In the genomic region with DNA sequence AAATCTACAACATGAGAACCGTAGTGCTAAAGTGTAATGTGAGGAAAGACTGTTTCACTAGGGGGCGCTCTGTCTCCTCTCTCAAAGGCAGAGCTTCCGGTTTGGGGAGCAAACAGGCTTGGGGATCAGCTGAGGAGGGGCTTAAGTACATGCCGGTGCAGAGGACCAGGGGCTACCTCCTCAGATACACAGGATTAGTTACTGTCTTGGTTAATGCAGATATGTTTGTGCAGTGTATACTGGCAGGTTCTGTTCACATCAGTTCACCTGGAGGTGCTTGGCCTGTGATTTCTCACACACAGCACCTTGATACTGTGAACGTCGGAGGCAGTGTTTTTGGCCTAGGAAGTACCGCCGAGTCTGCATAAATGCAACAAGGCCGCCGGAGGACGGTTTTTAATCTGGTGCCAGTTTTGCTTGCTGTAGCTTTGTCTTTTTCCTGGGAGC, we compare ENCODE assay signal across 8 mouse cellular contexts. TPM values are rescaled to one million over a fixed set of nuclear protein-coding genes. Genes with fewer than 3 reads are reported as not detected.
A peak's percentile ranks its signal among the peaks of the same experiment; 100 is the strongest.
DNase-seq lines count a peak whose midpoint lies in the region; ATAC-seq and TF ChIP-seq lines count a peak whose summit lies in the region.

No protein-coding gene starts in this region.

- H3K36me3 ChIP-seq in embryonic facial prominence, embryonic 15.5 days = no peaks in the 10 kb centered on the region
- no peaks in the 10 kb centered on the region for H3K36me3 ChIP-seq in heart, postnatal 0 days (replicated peaks; ENCODE audit: control insufficient read depth, insufficient read depth, low read length)
- no peaks in the 10 kb centered on the region for H3K36me3 ChIP-seq in liver, embryonic 14.5 days (replicated peaks; ENCODE audit: control insufficient read depth, insufficient read depth, low read depth)
- no peaks in the 10 kb centered on the region for H3K36me3 ChIP-seq in neural tube, embryonic 14.5 days (ENCODE audit: control insufficient read depth, insufficient read depth, low read length)

- no peaks in the 10 kb centered on the region for H3K9me3 ChIP-seq in embryonic facial prominence, embryonic 15.5 days (replicated peaks)
- H3K9me3 ChIP-seq in heart, postnatal 0 days (replicated peaks; ENCODE audit: control insufficient read depth, low read length) = no peaks in the 10 kb centered on the region
- no peaks in the 10 kb centered on the region for H3K9me3 ChIP-seq in liver, embryonic 14.5 days (ENCODE audit: control insufficient read depth, low read length)
- no peaks in the 10 kb centered on the region for H3K9me3 ChIP-seq in neural tube, embryonic 14.5 days (ENCODE audit: control insufficient read depth, low read length)

- 25% methylated on average over 11 of the region's 11 CpGs for WGBS in bone marrow, adult 2 months
- WGBS in embryonic facial prominence, embryonic 15.5 days = 12% methylated on average over 11 of the region's 11 CpGs
- WGBS in heart, postnatal 0 days = 16% methylated on average over 11 of the region's 11 CpGs
- WGBS in liver, embryonic 14.5 days (ENCODE audit: insufficient replicate concordance) = 30% methylated on average over 11 of the region's 11 CpGs
- 35% methylated on average over 11 of the region's 11 CpGs for WGBS in neural tube, embryonic 14.5 days

- peak; percentile 44 to 63 for DNase-seq in CD8-positive naive resting alpha-beta T cell, adult 2 months (ENCODE audit: low read depth in 2 of 2, low spot score in 2 of 2)
- DNase-seq in heart, postnatal 0 days (ENCODE audit: low spot score) = peak; percentile 75
- DNase-seq in kidney, postnatal 36 days = peak; percentile 54 to 78
- peak; percentile 20 to 30 (median 26) for DNase-seq in liver, embryonic 14.5 days (ENCODE audit: low read depth in 3 of 3, low spot score in 3 of 3)
- DNase-seq in thymus, adult 18-20 months = peak; percentile 26 to 38

- no peaks in the 10 kb centered on the region for H3K27me3 ChIP-seq in embryonic facial prominence, embryonic 15.5 days
- H3K27me3 ChIP-seq in heart, postnatal 0 days (ENCODE audit: control insufficient read depth, insufficient read depth, low read length) = no peaks in the 10 kb centered on the region
- no peaks in the 10 kb centered on the region for H3K27me3 ChIP-seq in liver, embryonic 14.5 days (ENCODE audit: control insufficient read depth, insufficient read depth, low read length)
- no peaks in the 10 kb centered on the region for H3K27me3 ChIP-seq in neural tube, embryonic 14.5 days (ENCODE audit: control insufficient read depth, insufficient read depth, low read length)

- H3K9ac ChIP-seq in embryonic facial prominence, embryonic 15.5 days = no peak overlapping the region
- no peak overlapping the region for H3K9ac ChIP-seq in heart, postnatal 0 days (replicated peaks; ENCODE audit: low read depth, low read length)
- H3K9ac ChIP-seq in liver, embryonic 14.5 days (replicated peaks) = no peak overlapping the region
- no peak overlapping the region for H3K9ac ChIP-seq in neural tube, embryonic 14.5 days (replicated peaks; ENCODE audit: low read depth, low read length)

- ATAC-seq in embryonic facial prominence, embryonic 15.5 days (ENCODE audit: insufficient number of reproducible peaks, low FRiP score, low TSS enrichment, low read depth) = peak; percentile 78; the same call in 1 of the 2 replicates
- peak; percentile 30; the same call in 1 of the 2 replicates for ATAC-seq in heart, postnatal 0 days (ENCODE audit: insufficient read depth, low read depth)
- ATAC-seq in liver, embryonic 14.5 days (ENCODE audit: insufficient read depth) = no peak
- ATAC-seq in neural tube, embryonic 14.5 days (ENCODE audit: low read depth) = peak; percentile 79

- peak overlapping the region; percentile 52 for H3K4me2 ChIP-seq in embryonic facial prominence, embryonic 15.5 days (replicated peaks)
- H3K4me2 ChIP-seq in heart, postnatal 0 days (ENCODE audit: low read depth, low read length) = peak overlapping the region; percentile 40
- H3K4me2 ChIP-seq in liver, embryonic 14.5 days (ENCODE audit: low read depth) = no peak overlapping the region
- no peak overlapping the region for H3K4me2 ChIP-seq in neural tube, embryonic 14.5 days (ENCODE audit: low read depth, low read length)

- no peak overlapping the region for H3K27ac ChIP-seq in bone marrow, adult 2 months (ENCODE audit: control insufficient read depth, insufficient read depth, low read depth, low read length, poor library complexity)
- H3K27ac ChIP-seq in embryonic facial prominence, embryonic 15.5 days (replicated peaks) = peak overlapping the region; percentile 30; the same call in 1 of the 2 replicates
- H3K27ac ChIP-seq in heart, postnatal 0 days (ENCODE audit: low read depth) = no peak overlapping the region
- no peak overlapping the region for H3K27ac ChIP-seq in liver, embryonic 14.5 days
- no peak overlapping the region for H3K27ac ChIP-seq in neural tube, embryonic 14.5 days (ENCODE audit: low read depth, low read length)

- no peaks in the 10 kb centered on the region for H3K4me1 ChIP-seq in bone marrow, adult 2 months (ENCODE audit: control insufficient read depth, insufficient read depth, low read length)
- H3K4me1 ChIP-seq in embryonic facial prominence, embryonic 15.5 days = 0 out of 2 replicates have a peak, but pooled peaks cover 5% of the 10 kb centered on the region
- H3K4me1 ChIP-seq in heart, postnatal 0 days (ENCODE audit: control insufficient read depth, insufficient read depth) = no peaks in the 10 kb centered on the region
- peaks cover 0 to 4% of the 10 kb centered on the region in 2 experiments; a peak in 1 of 4 replicates for H3K4me1 ChIP-seq in liver, embryonic 14.5 days (replicated peaks; ENCODE audit: control insufficient read depth in 2 of 2, insufficient read depth in 2 of 2, low read length in 1 of 2)
- no peaks in the 10 kb centered on the region for H3K4me1 ChIP-seq in neural tube, embryonic 14.5 days (ENCODE audit: control insufficient read depth, insufficient read depth, low read length)

- no peak for TF ChIP-seq POLR2A in bone marrow, adult 2 months (IDR thresholded peaks at IDR 0.05; ENCODE audit: borderline replicate concordance, control insufficient read depth, low read depth, low read length)

- H3K4me3 ChIP-seq in bone marrow, adult 2 months (replicated peaks; ENCODE audit: control insufficient read depth, low read depth, low read length) = no peak overlapping the region
- peak overlapping the region; percentile 30 for H3K4me3 ChIP-seq in embryonic facial prominence, embryonic 15.5 days (replicated peaks)
- 0 out of 2 replicates have a peak overlapping the region, but pooled peaks have one; percentile 5 for H3K4me3 ChIP-seq in heart, postnatal 0 days (ENCODE audit: low read depth, low read length)
- no peak overlapping the region for H3K4me3 ChIP-seq in liver, embryonic 14.5 days (ENCODE audit: insufficient read depth in 1 of 2, low read depth in 2 of 2, low read length in 2 of 2)
- no peak overlapping the region for H3K4me3 ChIP-seq in neural tube, embryonic 14.5 days (ENCODE audit: low read depth, low read length)

- no peak for TF ChIP-seq EP300 in heart, postnatal 0 days (IDR thresholded peaks at IDR 0.05; ENCODE audit: low read depth)
- no peak for TF ChIP-seq EP300 in liver, embryonic 14.5 days (IDR thresholded peaks at IDR 0.05; ENCODE audit: low read depth)

- peak; percentile 61 for TF ChIP-seq CTCF in bone marrow, adult 2 months (IDR thresholded peaks at IDR 0.05; ENCODE audit: control insufficient read depth, insufficient read depth, low read length)
- peak; percentile 79 for TF ChIP-seq CTCF in heart, postnatal 0 days (IDR thresholded peaks at IDR 0.05; ENCODE audit: low read depth)
- TF ChIP-seq CTCF in liver, embryonic 14.5 days (IDR thresholded peaks at IDR 0.05; ENCODE audit: low read depth) = peak; percentile 73

RNA-seq across cellular contexts. Expression of a gene that starts 27.5 kb away (rescaled TPM):
- 3.3 and 9.8 TPM in 2 replicates for polyA plus RNA-seq in bone marrow, adult 2 months (2011; ENCODE audit: insufficient read depth, insufficient read length, low replicate concordance, missing spikeins)
- 17.0 and 17.2 TPM in 2 replicates for polyA plus RNA-seq in embryonic facial prominence, embryonic 15.5 days (2015; fragmentation: Nextera tagmentation; extraction: Ambion mirVana)
- 1.3 and 44.1 TPM in 2 replicates for total RNA-seq in heart, postnatal 0 days (2014; rRNA removed; ENCODE audit: low replicate concordance)
- polyA plus RNA-seq in heart, postnatal 0 days (2015; fragmentation: Nextera tagmentation; extraction: Ambion mirVana) = 10.9 and 11.8 TPM in 2 replicates
- polyA plus RNA-seq in liver, embryonic 14.5 days (2012; rRNA removed) = 3.0 and 3.7 TPM in 2 replicates
- 5.9 and 6.1 TPM in 2 replicates for polyA plus RNA-seq in liver, embryonic 14.5 days (2014; fragmentation: Nextera tagmentation; extraction: Ambion mirVana)
- 18.3 TPM in 2 replicates for polyA plus RNA-seq in neural tube, embryonic 14.5 days (2014; fragmentation: Nextera tagmentation; extraction: Ambion mirVana)

RNA-seq across cellular contexts. Expression of a gene that starts 50.3 kb away (rescaled TPM):
- polyA plus RNA-seq in bone marrow, adult 2 months (2011; ENCODE audit: insufficient read depth, insufficient read length, low replicate concordance, missing spikeins) = 22.9 and 26.7 TPM in 2 replicates
- polyA plus RNA-seq in embryonic facial prominence, embryonic 15.5 days (2015; fragmentation: Nextera tagmentation; extraction: Ambion mirVana) = 54.7 and 56.6 TPM in 2 replicates
- total RNA-seq in heart, postnatal 0 days (2014; rRNA removed; ENCODE audit: low replicate concordance) = 31.7 and 35.6 TPM in 2 replicates
- 104 and 107 TPM in 2 replicates for polyA plus RNA-seq in heart, postnatal 0 days (2015; fragmentation: Nextera tagmentation; extraction: Ambion mirVana)
- polyA plus RNA-seq in liver, embryonic 14.5 days (2012; rRNA removed) = 3.4 and 7.7 TPM in 2 replicates
- 11.5 and 12.4 TPM in 2 replicates for polyA plus RNA-seq in liver, embryonic 14.5 days (2014; fragmentation: Nextera tagmentation; extraction: Ambion mirVana)
- 88.7 and 93.6 TPM in 2 replicates for polyA plus RNA-seq in neural tube, embryonic 14.5 days (2014; fragmentation: Nextera tagmentation; extraction: Ambion mirVana)

Comparison
In these comparisons a context has a peak if more than half of its experiments do, and no peak if none do; other contexts are left out.
1. H3K4me3 ChIP-seq: peak in embryonic facial prominence, embryonic 15.5 days (single experiment) and heart, postnatal 0 days (single experiment); none in bone marrow, adult 2 months (single experiment), liver, embryonic 14.5 days (0 of 2) and neural tube, embryonic 14.5 days (single experiment).
2. H3K4me2 ChIP-seq: peak in embryonic facial prominence, embryonic 15.5 days (single experiment) and heart, postnatal 0 days (single experiment); none in liver, embryonic 14.5 days (single experiment) and neural tube, embryonic 14.5 days (single experiment).
3. Peak in every context shown above with its lines, with median percentiles within 50 percentile points of each other: DNase-seq and CTCF ChIP-seq.